Mouse (Mus musculus) olfactory bulb, adult 2 months (tissue): ENCODE data around the gene Patj.

Source experiments
- CTCF ChIP-seq: fragments of 200-500 bp; IDR thresholded peaks from 2 replicates; pipeline ENCODE4 v1.5.1; 2012; ENCODE audit warnings: low read depth, mild to moderate bottlenecking, low read length, moderate library complexity; ENCODE audit not compliant: insufficient read depth
- POLR2A ChIP-seq: fragments of 200-500 bp; IDR thresholded peaks from 2 replicates; pipeline ENCODE4 v1.6.1; 2012; ENCODE audit warnings: mild to moderate bottlenecking, low read depth, low read length, moderate library complexity; ENCODE audit not compliant: insufficient read depth

GRCm38 (mm10) chr4:98444437-98445139 lies 49.0 kb downstream of the Patj start:
- TF ChIP-seq POLR2A (no peak), CTCF (no peak)
